Mouse (Mus musculus): ENCODE results near the gene Ablim1. TPM values are rescaled to one million over a fixed set of nuclear protein-coding genes. Genes with fewer than 3 reads are reported as not detected.

The Ablim1 gene
- total RNA-seq (2021), result 10 to 100 TPM; 50.9 to 59.8 TPM
- long read RNA-seq, experiment 1, partial matches to known transcripts, result 1 of 9 reads
- long read RNA-seq, experiment 1, other reads (novel, unspliced or antisense), result 8 of 9 reads
- long read RNA-seq, experiment 2, partial matches to known transcripts, result 0 of 18 reads
- long read RNA-seq, experiment 2, other reads (novel, unspliced or antisense), result 18 of 18 reads

DNA sequence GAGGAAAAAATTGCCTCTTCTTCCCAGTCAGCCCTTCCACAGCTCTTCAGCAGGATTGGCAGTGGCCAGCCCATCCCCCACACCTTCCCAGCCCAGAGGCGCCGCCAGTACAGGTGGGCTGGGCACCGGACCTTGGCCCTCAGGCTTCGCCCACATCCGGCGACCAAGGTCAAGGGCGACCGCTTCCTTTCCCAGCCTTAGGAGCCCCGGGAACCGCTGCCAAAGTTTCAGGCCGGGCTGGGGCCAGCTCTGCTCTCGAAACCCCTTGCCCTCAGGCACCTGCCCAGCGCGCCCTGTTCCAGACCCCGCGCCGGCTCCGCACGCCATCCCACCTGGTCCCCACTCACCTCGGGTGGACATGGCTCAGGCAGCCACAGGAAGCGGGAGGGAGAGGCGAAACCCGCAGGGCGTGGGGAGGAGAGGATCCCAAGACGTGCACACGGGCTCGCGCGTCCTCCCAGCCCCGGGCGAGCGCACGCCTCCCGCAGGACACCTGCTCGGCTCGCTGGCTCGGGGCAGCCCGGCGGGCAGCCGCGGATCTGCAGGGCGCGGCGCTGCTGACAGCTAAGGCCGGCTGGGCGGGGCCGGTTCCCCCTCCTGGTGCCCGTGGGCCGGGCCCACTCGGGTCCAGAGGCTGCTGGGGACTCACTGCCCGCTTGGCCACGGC is at the start of gene Ablim1:
TSS of gene Ablim1 (minus strand) at position 574 of the 667 bp plus-strand sequence.
- peak in 1 of 2 experiments; percentile 20 for DNase-seq (ENCODE audit: low spot score in 2 of 2)

DNA sequence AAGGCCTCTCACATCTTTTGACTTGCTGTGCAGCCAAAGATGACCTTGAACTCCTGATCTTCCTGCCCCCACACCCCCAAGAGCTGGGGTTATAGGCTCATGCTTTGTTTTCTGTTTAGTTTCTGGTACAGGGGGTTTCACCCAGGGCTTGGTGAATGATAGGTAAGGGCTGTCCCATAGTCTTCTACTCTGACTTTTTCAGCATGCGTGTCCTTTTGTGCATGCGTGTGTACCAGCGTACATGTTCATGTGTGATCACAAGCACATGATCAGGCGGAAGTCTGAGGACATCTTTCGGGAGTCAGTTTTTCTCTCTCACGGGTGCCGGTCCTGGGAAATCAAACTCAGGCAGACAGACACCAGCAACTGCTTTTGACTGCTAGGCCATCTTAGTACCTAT is 48.8 kb upstream of the Ablim1 start:
- DNase-seq (ENCODE audit: low spot score in 2 of 2), result no peak

DNA sequence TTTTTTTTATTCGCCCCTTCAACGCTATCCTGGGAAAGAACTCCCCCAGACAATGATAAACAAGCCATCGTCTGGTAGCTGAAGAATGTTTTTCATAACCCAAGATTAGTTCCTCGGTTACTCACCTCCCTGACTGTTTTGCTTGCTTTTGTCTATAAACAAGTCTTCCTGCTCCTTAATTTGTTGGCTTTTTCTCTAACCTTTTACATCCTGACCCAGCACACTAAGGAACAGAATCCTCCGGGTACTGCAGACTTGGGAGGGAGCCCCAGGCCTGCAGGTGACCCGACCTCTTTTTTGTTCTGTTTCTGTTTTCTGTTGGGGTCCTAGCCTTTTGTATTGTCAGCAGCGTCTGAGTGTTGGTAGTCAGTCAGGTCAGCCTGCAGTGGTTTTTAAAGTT is 48.4 kb upstream of the Ablim1 start:
- no peak for DNase-seq (ENCODE audit: low spot score in 2 of 2)

DNA sequence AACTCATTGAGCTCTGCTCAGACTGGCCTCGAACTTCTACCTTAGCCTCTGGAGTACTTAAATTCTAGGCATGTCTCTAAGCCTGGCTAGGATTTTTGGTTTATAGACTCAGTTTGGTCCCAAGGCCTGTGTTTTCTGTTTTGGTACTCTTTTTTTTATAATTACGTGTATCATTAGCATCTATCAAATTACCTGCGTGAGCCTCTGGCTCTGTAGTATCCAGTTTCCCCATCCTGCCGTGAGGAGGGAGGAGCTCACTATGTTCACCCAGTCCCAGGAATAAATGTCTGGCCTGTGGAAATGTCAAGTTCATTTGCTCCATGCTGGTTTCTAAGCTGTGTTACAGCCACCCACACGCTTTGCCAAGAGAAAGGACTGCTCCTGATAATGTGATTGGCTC is 47.9 kb upstream of the Ablim1 start:
- no peak for DNase-seq (ENCODE audit: low spot score in 2 of 2)

DNA sequence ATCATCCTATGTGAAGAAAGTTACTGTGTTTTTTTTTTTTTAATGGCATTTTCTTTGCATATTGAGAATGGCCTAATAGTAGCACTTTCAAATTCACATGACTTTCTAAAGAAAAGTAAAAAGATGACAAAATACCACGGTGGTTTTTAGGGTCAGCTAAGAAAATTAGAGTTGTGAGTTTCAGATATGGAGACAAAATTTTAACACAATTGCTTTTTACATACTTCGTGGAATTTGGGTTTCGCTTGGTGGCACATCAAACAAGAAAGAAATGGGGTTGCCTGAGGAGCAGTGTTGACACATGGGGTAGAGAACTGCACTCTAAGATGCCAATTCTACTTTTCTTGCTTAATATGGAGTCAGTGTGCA is 47.2 kb upstream of the Ablim1 start:
- DNase-seq (ENCODE audit: low spot score in 2 of 2), result no peak

DNA sequence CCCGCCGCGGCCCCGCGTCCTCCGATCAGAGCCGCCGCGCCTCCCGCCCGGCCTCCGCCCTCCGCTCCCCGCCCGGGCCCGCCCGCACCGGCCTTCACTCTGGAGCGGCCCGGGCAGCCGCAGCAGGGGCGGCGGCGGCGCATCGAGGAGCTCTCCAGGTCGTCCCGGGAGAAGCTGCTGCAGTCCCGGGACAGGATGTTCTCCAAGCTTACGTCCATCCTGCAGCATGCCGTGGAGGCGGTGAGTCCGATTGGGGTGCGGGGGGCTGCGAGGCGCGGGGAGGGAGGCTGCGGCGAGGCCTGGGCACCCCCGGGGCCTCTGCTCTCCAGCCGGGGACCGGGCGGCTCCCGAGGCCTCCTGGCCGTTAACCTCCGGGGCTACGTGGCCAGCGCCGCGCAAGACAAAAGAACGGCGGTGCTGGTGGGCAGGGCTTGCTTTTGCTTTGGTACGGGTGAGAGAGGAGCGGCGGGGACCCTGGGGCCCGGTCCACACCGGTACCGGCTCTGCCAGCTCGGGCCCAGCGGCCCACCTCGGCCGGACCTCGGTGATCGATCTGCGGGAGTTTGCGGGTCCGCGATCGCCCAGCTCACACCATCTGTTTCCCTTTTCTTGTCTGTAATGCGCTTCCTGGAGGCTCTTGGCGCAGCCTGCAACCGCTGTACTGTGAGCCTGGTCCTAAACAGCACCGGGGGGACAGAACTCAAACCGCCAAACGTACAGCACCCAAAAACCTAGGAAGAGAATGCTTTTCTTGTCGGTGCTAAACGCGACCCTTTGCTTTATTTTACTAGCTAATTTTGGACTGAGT is 46.6 kb upstream of the Ablim1 start:
- DNase-seq (ENCODE audit: low spot score in 2 of 2), result peak; percentile 27

DNA sequence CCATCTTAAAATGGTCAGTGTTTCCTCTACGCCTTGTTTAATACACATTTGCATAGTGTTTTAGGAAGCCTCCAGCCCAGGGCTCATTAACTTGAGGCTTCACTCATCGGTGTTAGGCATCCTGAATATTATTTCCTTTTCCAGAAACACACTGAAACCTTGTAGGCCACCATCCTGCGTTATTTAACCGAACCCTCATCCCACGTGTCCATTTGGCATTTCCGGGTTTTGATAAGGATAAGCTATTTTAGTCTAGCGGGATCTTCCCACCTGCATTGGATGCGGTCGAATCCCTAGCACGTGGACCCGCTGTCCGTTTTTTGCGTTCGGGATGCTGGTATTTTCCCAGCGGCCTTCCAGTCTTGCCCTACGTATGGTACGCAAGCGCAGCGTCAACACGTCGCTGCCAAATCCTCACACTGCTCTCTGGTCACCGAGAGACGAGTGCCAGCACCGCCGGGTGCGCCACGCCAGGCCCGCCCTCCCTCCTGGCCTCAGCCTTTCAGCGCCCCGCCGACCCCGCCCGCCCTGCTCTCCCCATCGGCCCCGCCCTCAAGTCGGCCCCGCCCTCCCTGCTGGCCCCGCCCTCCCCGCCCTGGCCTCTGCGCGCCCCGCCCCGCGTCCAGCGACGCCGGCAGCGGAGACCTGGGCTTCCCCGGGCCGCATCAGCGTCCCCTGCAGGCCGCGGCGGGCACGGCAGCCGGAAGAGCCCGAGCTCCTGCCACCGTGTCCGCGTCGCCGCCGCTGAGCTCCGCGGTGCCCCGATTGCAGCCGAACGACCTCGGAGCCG is 45.8 kb upstream of the Ablim1 start, which contains the start of gene Fam160b1:
TSS of gene Fam160b1 (plus strand) at position 340 of the 790 bp plus-strand sequence.
- DNase-seq (ENCODE audit: low spot score in 2 of 2), result peak; percentile 87 to 88

DNA sequence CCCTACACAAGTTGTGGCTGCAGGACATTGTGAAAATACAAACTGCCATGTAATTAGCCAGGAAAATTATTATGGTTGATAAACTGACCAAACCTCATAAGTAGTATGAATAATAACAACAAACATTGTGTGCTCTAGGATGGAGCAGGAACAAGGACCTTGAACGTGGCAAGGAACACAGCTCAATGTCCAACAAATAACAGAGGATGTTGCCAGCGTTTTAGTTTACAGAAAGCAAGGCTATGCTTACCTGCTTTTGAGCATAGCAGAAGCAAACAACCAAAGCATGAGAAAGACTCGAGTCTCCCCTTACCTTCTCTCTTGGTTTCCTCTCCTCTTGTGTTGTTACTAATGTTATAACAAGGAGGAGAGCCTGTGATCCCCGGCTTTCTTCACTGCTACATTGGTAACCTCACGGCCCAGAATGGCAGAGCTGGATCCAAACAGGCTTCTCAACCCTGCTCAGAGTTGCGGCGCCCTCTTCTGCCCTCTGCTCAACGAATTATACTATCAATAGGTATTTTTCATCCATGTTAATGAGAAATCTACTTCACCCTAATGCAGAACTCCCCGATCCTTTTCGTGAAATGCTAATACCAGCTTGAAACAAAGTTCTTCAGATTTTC is 45.1 kb upstream of the Ablim1 start:
- DNase-seq (ENCODE audit: low spot score in 2 of 2), result no peak

DNA sequence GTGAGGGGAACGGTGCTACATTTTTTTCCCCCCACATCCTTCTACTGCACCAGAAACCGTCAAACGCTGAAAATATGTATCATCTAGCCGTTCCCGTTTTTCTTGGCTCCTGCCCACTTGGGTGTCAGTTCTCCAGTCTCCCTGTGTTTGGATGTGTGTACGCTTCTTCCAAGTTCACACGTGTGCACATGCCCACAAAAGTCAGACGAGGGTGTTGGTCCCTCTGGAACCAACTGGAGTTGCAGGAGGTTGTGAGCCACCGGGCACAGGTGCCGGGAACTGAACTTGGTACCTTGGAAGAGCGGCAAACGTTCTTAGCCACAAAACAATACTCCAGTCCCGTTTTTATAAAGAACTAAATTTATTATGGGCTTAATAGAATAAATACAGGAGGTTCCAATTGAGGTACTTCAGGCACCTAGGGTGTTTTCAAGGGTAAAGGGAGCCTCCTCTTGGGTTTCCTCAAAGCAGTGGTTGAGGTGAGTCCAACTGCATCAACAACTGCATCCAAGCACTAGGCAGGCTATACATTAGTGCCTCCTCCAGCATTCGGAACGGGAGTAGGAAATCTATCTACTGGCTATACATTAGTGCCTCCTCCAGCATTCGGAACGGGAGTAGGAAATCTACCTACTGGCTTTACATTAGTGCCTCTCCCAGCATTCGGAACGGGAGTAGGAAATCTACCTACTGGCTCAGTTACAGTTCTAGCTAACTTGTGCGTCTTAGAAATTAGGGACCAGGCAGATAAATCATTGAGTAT is 44.3 kb upstream of the Ablim1 start:
- DNase-seq (ENCODE audit: low spot score in 2 of 2), result no peak

DNA sequence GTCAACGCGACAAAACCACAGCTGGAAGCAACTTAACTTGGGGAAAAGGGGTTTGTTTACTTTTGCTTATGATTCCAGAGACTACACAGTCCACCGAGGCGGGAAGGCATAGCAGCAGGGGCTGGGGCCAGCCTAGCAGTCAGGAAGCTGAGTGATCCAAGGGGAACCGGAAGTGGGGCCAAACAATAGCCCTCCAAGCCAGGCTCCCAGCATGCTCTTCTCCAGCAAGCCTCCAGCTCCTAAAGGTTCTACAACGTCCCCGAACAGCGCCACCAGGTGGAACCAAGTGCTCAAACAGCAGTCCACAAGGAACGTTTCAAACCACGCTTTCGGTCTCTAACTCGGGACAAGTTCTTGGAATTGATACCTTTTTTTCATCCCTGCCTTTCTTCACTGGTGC is 43.6 kb upstream of the Ablim1 start:
- peak in 1 of 2 experiments; percentile 55 for DNase-seq (ENCODE audit: low spot score in 2 of 2)

DNA sequence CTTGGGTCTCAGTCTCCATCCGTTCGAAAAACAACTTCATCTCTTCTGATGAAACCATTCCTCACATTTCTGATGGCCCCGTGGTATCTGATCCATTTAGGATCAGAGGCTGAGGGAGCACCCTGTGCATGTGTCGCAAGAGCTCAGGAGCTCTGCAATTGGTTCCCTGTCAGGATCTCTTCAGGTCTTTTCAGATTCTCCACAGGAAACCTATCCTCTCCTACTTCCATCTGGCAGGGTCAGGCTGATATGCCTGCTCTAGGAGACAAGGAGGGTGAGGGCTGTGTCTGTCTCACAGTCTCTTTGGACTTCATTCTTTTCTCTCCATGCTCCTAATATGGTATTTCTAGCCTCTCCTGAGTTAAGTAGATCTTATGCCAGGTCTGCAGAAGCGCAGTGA is 43.1 kb upstream of the Ablim1 start:
- no peak for DNase-seq (ENCODE audit: low spot score in 2 of 2)

DNA sequence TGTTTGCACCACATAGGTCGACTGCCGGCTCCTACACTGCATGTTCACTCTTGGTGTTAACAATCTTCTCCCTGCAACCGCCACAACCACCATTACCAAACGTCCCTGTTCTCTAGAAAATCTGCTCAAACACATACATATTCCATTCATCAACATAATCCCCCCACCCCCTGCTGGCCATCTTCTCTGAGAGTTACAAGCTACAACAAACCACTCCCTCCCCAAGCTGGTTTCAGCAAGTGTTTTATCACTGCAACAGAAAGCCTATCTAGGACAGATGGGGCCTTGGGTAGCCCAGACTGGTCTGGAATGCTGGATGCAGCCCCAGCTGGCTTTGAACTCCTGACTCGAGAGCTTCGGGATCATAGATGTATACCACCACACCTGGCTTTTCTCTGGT is 42.5 kb upstream of the Ablim1 start:
- no peak for DNase-seq (ENCODE audit: low spot score in 2 of 2)

DNA sequence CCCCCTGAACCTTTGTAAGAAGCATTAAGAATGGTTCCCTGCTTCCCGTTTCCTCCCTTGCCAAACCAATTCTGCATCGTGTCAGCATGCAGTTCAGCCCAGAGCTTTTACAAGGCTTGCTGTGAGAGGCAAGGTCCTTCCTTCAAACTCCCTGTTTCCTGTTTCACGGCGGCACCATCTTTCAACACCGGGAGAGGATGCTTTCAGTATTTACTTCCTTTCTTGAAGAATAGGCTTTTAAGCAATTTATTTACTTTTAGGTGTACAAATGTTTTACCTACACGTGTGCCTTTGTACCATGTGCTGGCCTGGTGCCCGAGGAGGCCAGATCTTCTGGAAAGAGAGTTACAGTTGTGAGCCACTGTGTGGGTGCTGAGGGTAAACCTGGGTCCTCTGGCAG is 41.6 kb upstream of the Ablim1 start:
- no peak for DNase-seq (ENCODE audit: low spot score in 2 of 2)

DNA sequence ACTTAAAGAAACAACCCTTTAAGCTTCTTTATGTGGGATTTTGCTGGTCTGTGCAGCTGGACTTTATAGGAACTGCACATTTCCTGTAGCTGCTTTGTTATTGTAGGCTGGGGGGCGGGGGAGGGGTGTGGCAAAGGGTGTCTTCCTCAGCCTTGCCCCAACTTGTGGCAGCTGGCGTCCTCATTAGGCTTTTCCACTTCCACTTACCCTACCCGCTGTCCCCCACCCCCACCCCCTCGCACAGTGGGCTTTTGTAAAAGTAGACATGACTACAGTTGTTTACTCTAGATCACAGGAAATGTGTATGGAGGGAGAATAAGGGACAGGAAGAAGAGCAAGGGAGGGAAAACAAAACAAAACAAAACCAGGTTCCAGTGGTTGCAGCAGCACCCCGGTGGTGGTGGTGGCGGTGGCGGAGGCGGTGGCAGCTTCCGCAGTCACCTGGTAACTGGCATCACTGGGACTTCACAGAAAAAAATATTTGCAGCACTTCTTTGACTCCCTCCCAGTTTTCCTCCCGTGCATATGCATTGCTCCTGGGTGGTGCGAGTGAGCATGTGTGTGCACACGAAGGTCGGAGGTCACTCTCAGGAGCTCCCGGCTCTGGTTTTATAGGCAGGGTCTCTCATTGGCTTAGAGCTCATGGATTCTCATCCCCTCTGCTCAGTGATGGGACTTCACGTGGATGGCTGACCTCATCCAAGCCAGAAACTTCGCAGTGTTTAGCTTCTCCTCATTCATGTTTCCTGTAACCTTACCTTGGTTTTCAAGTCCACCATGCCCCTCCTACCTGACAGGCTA is 40.9 kb upstream of the Ablim1 start:
- DNase-seq (ENCODE audit: low spot score in 2 of 2), result no peak

DNA sequence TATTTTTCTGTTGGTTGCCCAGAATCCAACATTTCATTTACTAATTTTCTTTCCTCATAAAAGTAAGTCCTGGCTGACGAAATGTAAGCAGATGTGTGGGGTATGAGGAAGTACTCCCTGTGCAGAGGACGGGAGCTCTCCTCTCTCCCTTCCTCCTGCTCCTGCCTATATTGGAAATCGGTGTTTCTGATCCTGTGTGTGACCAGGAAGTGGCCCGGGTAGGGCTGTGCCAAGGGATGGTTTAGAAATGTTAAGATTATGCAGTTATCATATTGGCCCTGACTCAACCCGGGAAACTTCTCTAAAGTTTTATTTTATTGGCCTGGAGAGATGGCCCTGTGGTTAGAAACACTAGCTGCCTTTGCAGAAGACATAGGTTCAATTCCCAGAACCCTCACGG is 40.0 kb upstream of the Ablim1 start:
- no peak for DNase-seq (ENCODE audit: low spot score in 2 of 2)

DNA sequence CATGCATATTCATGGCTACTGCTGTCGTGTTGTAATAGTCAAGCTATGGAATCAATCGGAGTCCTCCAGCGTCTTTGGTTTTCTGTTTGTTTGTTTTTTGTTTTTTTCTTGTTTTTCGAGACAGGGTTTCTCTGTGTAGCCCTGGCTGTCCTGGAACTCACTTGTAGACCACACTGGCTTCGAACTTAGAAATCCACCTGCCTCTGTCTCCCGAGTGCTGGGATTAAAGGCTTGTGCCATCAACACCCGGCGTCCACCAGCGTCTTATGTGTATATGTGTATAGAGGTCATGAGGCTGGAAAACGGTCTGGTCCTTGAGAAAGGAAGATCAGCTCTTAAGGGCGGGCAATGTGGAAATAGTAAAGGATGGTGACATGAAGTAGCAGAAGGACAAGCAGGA is 39.3 kb upstream of the Ablim1 start:
- DNase-seq (ENCODE audit: low spot score in 2 of 2), result no peak

DNA sequence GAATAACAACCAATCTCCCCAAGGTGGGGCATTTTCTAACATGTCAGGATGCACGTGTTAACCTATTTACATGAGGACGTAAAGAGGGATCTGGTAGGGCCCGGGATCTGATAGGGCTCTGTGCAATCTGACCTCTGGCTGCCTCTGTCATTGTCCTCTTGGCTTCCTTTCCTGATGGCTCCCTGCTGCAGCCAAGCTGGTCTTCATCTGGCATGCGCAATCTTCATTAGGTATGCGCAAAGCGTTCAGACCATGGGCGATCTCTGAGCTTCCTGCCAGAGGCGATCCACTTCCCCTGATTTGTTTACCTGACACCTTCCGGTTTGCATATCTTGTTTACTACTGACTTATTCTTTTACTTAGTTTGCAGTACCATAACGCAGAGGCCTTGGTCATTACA is 38.5 kb upstream of the Ablim1 start:
- DNase-seq (ENCODE audit: low spot score in 2 of 2), result no peak

DNA sequence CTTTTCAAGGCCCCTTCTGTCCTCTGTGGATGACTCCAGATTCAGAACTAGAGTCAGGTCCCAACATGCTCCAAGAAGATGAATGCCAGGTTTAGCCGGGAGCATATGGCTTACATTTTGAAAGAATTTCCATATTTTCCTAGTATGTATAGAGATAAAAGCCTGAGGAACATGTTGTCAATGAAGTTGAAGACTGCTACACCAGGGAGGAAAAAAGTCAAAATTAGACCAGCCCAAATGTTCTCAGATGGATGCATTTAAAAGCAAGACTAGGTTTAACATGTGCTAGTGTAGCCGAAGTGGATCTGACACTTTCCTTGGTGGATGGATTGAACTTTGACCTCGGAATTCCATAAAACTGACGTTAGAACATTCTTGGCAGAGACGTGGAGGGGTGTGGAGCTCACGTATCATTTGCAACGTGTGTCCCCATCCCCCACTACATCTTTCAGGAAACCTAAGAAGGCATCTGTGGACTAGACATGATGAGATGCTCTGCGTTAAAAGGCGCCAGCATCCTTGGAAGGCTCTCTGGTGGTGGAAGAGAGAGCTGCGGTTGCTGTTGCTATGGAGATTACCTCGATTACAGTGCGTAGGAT is 37.7 kb upstream of the Ablim1 start:
- no peak for DNase-seq (ENCODE audit: low spot score in 2 of 2)

DNA sequence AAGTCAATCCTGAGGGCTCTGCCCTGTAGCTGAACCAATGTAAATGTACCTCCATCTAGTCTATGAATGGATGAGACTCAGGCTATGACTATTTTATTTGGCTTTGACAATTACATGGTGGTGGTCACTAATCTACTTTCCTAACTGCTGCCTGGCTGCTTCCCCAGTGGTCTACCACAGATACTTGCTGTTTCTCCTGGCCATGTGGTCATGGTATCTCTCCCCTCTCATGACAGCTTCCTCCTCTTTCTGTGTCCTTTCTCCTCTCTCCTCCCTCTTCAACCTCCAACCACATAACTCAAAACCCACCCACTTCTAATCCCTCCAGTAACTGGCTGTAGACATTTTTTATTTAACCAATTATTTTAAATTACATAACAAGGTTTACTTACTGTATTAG is 34.4 kb upstream of the Ablim1 start:
- DNase-seq (ENCODE audit: low spot score in 2 of 2), result no peak
